Mouse (Mus musculus) ovary, adult 2 months (tissue): ENCODE data around the gene Cip2a. TPM values are rescaled to one million over a fixed set of nuclear protein-coding genes. Genes with fewer than 3 reads are reported as not detected.

Experiments used
- polyA plus RNA-seq: library from polyadenylated mRNA; depleted of rRNA; stranded (reverse); fragments of >200 nt; gene quantifications from 2 replicates; pipeline ENCODE4 v1.2.3, GENCODE M21; 2012; rRNA removed

Cip2a gene
- polyA plus RNA-seq = 2.0 and 2.7 TPM in 2 replicates

DNA sequence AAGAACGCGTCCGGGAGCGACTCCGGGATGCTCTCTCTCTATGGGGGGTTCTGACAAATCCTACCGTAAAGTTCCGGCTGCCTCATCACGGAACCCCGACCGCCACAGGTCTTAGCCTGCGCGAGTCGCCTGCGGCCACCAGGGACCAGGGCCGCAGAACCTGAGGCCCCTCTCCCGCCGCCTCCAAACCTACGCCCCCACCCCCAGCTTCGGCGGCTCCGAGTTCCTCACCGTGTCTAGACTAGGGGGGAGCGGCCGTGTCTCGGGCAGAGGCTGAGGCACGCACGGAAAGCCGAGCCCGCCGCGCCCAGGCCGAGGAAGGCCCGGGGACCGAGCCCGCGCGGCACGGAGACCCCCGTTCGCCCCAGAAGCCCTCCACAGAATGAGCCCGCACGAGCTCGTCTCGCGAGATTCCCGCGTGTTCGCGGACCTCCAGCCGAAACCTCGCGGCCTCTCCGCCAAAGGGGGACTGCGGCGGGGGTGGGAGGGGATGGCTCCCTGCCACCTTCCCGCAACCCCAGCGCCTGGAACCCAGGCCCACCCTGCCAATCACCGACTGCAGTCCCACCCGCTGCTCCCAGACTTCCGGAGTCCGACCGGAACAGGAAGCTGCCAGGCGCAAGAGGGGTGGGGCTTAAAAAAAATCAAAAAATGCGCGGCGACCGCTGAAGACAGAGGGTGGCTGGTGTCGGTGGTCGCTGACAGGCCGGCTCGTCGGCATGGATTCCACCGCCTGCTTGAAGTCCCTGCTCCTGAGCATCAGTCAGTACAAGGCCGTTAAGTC, at the start of gene Cip2a, which contains the start of gene Dzip3:
TSS of gene Cip2a (plus strand) at position 627 of the 784 bp plus-strand sequence.
TSS of gene Dzip3 (minus strand) at position 607 of the 784 bp plus-strand sequence.

GRCm38 (mm10) chr16:49057186-49057585, 63.2 kb downstream of the Cip2a start, which contains the start of gene Myh15:
Gene Myh15, plus strand, starts transcription at chr16:49057486.

Other genes starting within 250 kb of the Cip2a start
- gene Trat1, start 222.2 kb upstream of the Cip2a start, polyA plus RNA-seq = 0.02 TPM in 1 of 2 replicates, not detected in the other
- not detected in 2 replicates for gene Retnlb, start 177.3 kb upstream of the Cip2a start, polyA plus RNA-seq
- gene Retnla, start 151.6 kb upstream of the Cip2a start, polyA plus RNA-seq = 17.7 and 26.1 TPM in 2 replicates
- 4.2 and 4.4 TPM in 2 replicates for gene Retnlg, start 121.6 kb upstream of the Cip2a start, polyA plus RNA-seq
- 3.9 and 4.4 TPM in 2 replicates for gene Dzip3, start within 50 bp of the Cip2a start, polyA plus RNA-seq
- gene Myh15, start 63.3 kb downstream of the Cip2a start, polyA plus RNA-seq = not detected in 2 replicates